Mouse (Mus musculus) hindbrain, embryonic 13.5 days (tissue): ENCODE measurements at regions not wholly inside any gene's neighbourhood (a gene's known extent, or its start where the extent isn't known, plus 50 kb on each side); places are given as distances from the start of the nearest gene placed in this dataset.

Experiments used
- ATAC-seq: fragments of 200-750 bp; cut with Nextera tagmentation; 2 replicates; pipeline ENCODE4 v1.8.0; 2017; ENCODE audit warnings: moderate TSS enrichment; ENCODE audit not compliant: low FRiP score
- H3K27ac ChIP-seq: fragments of 300-500 bp; sonication (generic); 2 replicates; pipeline ENCODE4 v1.5.1; 2015; ENCODE audit warnings: inconsistent platforms, mild to moderate bottlenecking, moderate library complexity
- H3K27me3 ChIP-seq: fragments of 300-500 bp; sonication (generic); 2 replicates; pipeline ENCODE4 v1.6.1; 2015; ENCODE audit warnings: mild to moderate bottlenecking, inconsistent platforms
- H3K36me3 ChIP-seq: fragments of 300-500 bp; sonication (generic); 2 replicates; pipeline ENCODE4 v1.6.1; 2015; ENCODE audit warnings: mild to moderate bottlenecking, inconsistent platforms
- H3K4me1 ChIP-seq: fragments of 300-500 bp; sonication (generic); replicated peaks from 2 replicates; pipeline ENCODE4 v1.6.1; 2015; ENCODE audit warnings: inconsistent platforms
- H3K4me2 ChIP-seq: fragments of 300-500 bp; sonication (generic); 2 replicates; pipeline ENCODE4 v1.6.1; 2015; ENCODE audit warnings: inconsistent platforms, mild to moderate bottlenecking, moderate library complexity
- H3K4me3 ChIP-seq: fragments of 300-500 bp; sonication (generic); 2 replicates; pipeline ENCODE4 v1.5.1; 2015; ENCODE audit warnings: mild to moderate bottlenecking, inconsistent platforms
- H3K9ac ChIP-seq: fragments of 300-500 bp; sonication (generic); 2 replicates; pipeline ENCODE4 v1.6.1; 2015; ENCODE audit warnings: mild to moderate bottlenecking, inconsistent platforms
- H3K9me3 ChIP-seq: fragments of 300-500 bp; sonication (generic); 2 replicates; pipeline ENCODE4 v1.6.1; 2016; ENCODE audit warnings: inconsistent platforms
- WGBS: fragments of 180-500 bp; shearing (Covaris S2); methylation state at CpG from one replicate; pipeline ENCODE4 v1.1.7; 2015; 5-methylcytosine and 5-hydroxymethylcytosine counted together

GRCm38 (mm10) chr1:124630084-124630483, 584.7 kb upstream of the Dpp10 start:
- no peaks in the 10 kb centered on the region for H3K4me1 ChIP-seq
- H3K9ac ChIP-seq: no peak overlapping the region

GRCm38 (mm10) chr1:124584620-124585019, 539.3 kb upstream of the Dpp10 start:
- WGBS: 96% methylated on average over 1 of the region's 1 CpGs

More at GRCm38 (mm10) chr1:124630084-124630483, 584.7 kb upstream of the Dpp10 start:
- H3K27me3 ChIP-seq: no peaks in the 10 kb centered on the region
- no peak overlapping the region for H3K27ac ChIP-seq
- ATAC-seq: no peak
- H3K9me3 ChIP-seq: no peaks in the 10 kb centered on the region
- H3K36me3 ChIP-seq: no peaks in the 10 kb centered on the region
- H3K4me3 ChIP-seq: no peak overlapping the region
- H3K4me2 ChIP-seq: no peak overlapping the region

More at GRCm38 (mm10) chr1:124584620-124585019, 539.3 kb upstream of the Dpp10 start:
- no peaks in the 10 kb centered on the region for H3K4me1 ChIP-seq
- no peak overlapping the region for H3K4me3 ChIP-seq
- ATAC-seq: no peak
- H3K9ac ChIP-seq: no peak overlapping the region
- no peaks in the 10 kb centered on the region for H3K27me3 ChIP-seq
- no peak overlapping the region for H3K4me2 ChIP-seq
- no peak overlapping the region for H3K27ac ChIP-seq
- H3K9me3 ChIP-seq: no peaks in the 10 kb centered on the region
- no peaks in the 10 kb centered on the region for H3K36me3 ChIP-seq
